Mouse (Mus musculus) spleen, adult 2 months (tissue): ENCODE data around the gene Tas1r3.

Source experiments
- CTCF ChIP-seq: fragments of 200-500 bp; IDR thresholded peaks from 2 replicates; pipeline ENCODE4 v1.5.1; 2011; ENCODE audit warnings: mild to moderate bottlenecking, inconsistent platforms; ENCODE audit not compliant: insufficient read depth, insufficient read length, insufficient replicate concordance; ENCODE audit errors: extremely low read depth
- POLR2A ChIP-seq: fragments of 200-500 bp; IDR thresholded peaks from 2 replicates; pipeline ENCODE4 v1.6.1; 2011; ENCODE audit warnings: low read depth, low read length, inconsistent platforms

GRCm38 (mm10) chr4:155887674-155888073, 24.5 kb upstream of the Tas1r3 start:
- no peak for TF ChIP-seq POLR2A
- TF ChIP-seq CTCF, result no peak
